Mouse (Mus musculus) adrenal gland, postnatal 10 days (tissue): ENCODE data around the gene Def6. TPM values are rescaled to one million over a fixed set of nuclear protein-coding genes. Genes with fewer than 3 reads are reported as not detected.
"Not testable (repeated sequence)": the region's sequence is repeated elsewhere in the genome, so short reads cannot be mapped to it uniquely, and the experiment has no call there.

Experiments
- DNase-seq: peaks from one replicate; pipeline ENCODE4 v3.0.0; 2021; ENCODE audit warnings: mixed read lengths
- total RNA-seq, 2 experiments: library from RNA; stranded (reverse); gene quantifications; 2 replicates each; pipeline ENCODE4 v1.2.3; 2021

Def6 gene
- total RNA-seq, 2 experiments from 2014 or later = 4.7 to 6.7 TPM

- DNase-seq = no peak
These were observed 685 bp downstream of the Def6 start for GRCm38 (mm10) chr17:28208314-28208612.

GRCm38 (mm10) chr17:28209457-28210110 is 2.0 kb downstream of the Def6 start:
- no peak for DNase-seq

DNA sequence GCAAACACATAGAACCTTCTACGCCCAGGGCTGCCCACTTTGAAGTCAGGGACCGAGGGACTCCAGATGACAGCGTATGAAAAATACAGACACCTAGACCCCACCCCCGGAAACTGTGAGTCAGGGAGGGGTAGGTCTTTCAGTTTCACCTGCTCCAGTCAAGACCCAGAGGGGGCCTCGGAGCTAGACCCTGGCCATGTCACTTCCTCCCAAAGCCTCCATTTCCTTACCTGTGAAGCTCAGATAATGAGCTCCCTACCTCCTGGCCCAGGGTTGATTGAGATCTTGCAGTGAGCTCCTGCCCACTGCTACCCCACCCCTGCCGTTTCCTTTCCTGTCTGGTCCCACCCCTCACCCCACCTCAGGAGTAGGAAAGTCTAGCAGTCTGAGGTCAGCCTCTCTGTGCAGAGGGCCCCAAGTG is 4.4 kb downstream of the Def6 start:
- no peak for DNase-seq

DNA sequence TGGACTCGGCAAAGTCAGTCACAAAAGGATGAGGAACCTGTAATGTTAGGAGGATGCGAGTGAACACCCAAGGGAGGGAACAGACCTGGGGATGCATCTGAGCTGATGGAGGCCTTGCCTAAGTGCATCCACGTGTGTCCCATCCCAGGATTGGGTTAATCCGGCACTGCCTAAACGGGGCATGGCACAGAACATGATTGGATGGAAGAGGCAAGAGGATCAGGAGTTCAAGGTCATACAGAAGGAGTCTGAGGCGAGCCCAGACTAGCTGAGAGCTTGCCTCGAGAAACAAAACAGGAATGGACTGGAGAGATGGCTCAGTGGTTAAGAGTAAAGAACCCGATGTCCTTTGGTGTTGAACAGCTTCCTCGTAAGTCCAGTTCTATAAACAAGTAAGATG is 4.8 kb downstream of the Def6 start:
- no peak for DNase-seq

DNA sequence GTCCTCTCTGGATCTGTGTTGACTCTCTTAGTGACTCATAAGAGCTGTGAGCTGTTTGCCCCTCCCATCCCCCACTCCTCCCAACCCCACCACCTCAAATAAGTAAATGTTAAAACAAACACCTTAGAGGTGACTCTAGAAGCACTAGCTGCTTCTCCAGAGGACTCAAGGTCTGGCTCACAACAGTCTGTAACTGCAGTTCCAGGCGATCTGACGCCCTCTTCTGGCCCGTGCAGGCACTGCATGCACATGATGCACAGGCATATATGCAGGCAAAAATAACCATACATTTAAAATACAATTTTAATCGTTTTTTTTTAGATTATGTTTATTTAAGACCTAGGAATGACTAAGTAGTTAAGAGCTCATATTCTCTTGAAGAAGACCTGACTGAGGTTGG is 5.7 kb downstream of the Def6 start:
- DNase-seq = no peak

- no peak for DNase-seq
These were observed 9.2 kb downstream of the Def6 start for GRCm38 (mm10) chr17:28216791-28217190.

- DNase-seq = no peak
These were observed 10.4 kb downstream of the Def6 start for GRCm38 (mm10) chr17:28217721-28218649.

DNA sequence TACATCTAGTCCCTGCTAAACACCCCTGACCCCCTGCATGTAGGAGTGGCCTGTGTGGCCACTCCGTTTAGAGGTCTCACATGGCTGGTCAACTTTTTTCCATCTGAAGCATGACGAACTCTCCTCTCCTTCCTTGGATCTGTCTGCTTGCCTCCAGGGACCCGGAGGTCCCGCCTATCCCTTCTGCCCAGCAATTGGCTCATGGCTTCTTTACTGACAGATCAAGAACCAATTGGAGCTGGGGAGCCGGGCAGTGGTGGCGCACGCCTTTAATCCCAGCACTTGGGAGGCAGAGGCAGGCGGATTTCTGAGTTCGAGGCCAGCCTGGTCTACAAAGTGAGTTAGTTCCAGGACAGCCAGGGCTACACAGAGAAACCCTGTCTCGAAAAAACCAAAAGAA is 14.9 kb downstream of the Def6 start:
- DNase-seq = not testable (repeated sequence)

- DNase-seq = peak; percentile 97
These were observed 16.2 kb downstream of the Def6 start for GRCm38 (mm10) chr17:28223561-28224391.

- DNase-seq = no peak
These were observed 17.0 kb downstream of the Def6 start for GRCm38 (mm10) chr17:28224615-28225014.

DNA sequence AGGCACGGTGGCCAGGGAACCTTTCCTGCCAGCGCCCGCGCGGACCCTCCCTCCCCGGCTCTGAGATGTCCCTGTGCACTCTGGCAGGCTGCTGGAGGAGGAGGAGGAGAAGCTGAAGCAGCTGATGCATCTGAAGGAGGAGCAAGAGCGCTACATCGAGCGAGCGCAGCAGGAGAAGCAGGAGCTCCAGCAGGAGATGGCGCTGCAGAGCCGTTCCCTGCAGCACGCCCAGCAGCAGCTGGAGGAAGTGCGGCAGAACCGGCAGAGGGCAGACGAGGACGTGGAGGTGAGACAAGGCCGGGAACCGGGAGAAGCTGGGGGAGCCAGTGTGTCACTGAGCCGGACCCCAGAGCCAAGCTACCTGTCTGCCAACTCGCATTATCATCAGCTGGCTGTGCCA is 18.4 kb downstream of the Def6 start:
- peak; percentile 94 for DNase-seq

DNA sequence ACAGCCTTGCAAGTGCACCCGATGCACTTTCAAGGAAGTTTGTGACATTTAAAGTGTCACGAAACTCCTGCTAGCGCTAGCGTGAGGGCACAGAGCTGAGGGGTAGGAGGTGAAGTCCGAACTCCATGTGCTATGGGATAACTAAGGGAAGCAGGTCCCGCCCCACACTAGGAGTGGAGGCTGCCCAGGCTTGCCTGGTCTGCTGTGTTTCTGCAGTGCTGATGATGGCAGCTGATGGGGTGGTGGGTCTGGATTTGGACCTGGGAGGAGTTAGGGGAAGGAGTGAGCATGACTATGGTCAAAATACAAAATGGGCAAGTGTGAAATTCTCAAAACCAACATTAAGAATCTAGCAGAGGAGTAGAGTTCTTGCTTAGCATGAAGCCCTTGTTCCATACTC is 22.9 kb downstream of the Def6 start:
- no peak for DNase-seq

DNA sequence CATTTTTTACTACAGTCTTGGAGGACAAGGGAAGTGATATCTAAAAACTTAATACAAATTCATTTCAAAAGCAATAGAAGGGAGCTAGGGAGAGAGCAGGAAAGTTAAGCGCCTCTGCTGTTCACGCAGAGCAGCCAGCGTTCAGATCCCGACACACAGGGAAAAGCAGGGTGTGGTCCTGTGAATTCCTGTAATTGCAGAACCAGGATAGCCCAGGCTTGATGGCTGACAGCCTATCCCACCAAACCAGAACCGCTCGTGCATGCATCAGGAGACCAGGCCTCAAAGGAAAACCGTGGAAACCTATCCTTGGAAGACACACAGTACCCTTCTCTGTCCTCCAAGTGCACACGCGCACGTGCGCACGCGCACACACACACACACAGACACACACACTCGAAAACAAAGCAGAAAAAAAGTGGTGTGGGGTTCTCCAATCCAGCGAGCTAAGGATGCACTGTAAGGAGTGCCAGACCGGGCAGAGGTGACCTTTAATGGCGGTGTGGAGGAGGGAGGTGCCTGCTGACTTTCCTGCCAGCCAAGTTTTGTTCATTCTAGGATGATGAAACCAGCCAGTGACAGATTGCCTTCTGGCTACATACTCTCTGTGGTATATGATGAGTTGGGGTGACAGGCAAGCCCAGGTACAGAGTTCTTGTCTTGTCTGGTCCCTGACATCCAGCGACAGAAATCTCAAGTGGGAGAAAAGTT is 23.6 kb downstream of the Def6 start:
- DNase-seq = peak; percentile 56

- peak; percentile 99 for DNase-seq
These were observed 25.0 kb downstream of the Def6 start, which contains the start of gene Ppard for GRCm38 (mm10) chr17:28232475-28233060. Gene Ppard, plus strand, starts transcription at chr17:28232700.

GRCm38 (mm10) chr17:28233091-28233731 is 25.6 kb downstream of the Def6 start:
- DNase-seq = peak; percentile 58

- no peak for DNase-seq
These were observed 27.1 kb downstream of the Def6 start for GRCm38 (mm10) chr17:28234641-28235040.

GRCm38 (mm10) chr17:28235982-28236635 is 28.5 kb downstream of the Def6 start:
- DNase-seq = peak; percentile 76

DNA sequence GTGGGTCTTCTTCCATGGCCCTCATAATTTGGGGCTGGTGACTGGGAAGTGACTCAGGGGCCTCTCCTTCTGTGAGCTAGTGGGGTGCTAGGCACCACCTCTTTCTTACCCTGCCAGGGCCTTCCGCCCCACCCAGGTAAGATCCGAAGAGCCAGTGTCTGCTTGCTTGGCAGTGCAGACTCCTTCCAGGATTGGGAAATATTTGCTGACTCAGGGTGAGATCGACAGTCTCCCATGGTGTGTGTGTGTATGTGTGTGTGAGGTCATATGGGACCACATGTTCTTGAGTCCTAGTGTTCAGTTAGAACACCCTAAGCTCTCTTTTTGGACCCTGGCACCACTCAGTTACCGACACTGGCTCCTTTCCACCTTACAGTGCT is 29.0 kb downstream of the Def6 start:
- no peak for DNase-seq

DNA sequence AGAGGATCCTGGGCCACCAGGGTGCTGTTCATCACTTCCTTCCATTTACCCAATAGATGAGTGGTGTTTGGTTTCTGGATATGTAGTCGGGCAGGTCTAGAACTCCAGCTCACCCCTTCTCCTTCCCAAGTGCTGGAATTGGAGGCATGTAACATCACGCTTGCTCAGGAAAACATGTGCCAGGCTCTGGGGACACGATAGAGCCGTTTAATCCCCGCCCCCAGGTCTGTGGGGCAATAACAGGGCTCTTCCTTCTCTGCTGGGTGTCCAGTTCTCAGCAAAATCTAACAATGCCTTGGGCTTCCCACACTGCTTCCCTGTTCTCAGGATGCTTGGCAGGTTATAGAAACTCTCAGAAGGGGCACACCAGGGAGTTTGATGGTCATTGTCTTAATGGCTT is 29.8 kb downstream of the Def6 start:
- DNase-seq = no peak

GRCm38 (mm10) chr17:28237874-28238273 is 30.3 kb downstream of the Def6 start:
- DNase-seq = no peak

- DNase-seq = no peak
These were observed 33.3 kb downstream of the Def6 start for GRCm38 (mm10) chr17:28240846-28241245.
